Mouse (Mus musculus): Measurements from ENCODE around the gene Ece2. TPM values are rescaled to one million over a fixed set of nuclear protein-coding genes. Genes with fewer than 3 reads are reported as not detected.
A peak's percentile ranks its signal among the peaks of the same experiment; 100 is the strongest.

Gene Ece2
- polyA plus RNA-seq, 1 experiment from 2014 or later: 3.4 TPM

DNA sequence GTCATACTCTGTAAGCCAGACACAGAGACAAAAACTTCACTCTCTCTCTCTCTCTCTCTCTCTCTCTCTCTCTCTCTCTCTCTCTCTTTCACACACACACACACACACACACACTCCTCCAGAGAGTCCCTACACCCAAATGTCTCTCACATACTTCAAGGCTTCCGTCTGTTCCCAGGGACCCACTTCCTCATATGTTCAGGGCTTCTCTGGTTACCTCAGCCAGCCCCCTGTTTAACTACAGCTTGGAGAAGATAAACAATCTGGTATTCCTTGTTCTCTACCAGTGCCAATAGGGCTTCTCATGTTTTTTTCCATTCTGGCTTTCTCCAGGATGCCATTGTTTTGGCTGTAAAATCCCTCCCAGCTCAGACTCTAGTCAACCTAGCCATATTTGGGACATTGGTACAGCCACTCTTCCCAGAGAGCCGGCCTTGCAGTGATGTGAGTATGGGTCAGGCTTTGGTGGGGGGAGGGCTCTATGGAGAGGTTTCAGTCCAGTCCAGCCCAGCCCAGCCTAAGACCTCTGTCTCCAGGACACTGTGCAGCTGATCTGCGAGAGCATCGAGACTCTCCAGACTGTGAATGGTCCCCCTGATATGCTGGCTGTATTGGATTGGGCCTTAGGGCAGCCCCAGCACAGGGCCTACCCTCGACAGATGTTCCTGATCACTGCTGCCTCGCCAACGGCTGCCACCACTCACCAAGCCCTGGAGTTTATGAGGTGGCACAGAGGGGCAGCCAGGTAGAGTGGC, 32.8 kb upstream of the Ece2 start:
- ATAC-seq (ENCODE audit: insufficient number of reproducible peaks, low FRiP score, low TSS enrichment, low read depth): no peak

GRCm38 (mm10) chr16:20600511-20600910, 29.1 kb upstream of the Ece2 start:
- Histone ChIP-seq H3K4me1 (ENCODE audit: control insufficient read depth, insufficient read depth, low read length) (no peaks in the 10 kb centered on the region), H3K36me3 (ENCODE audit: control insufficient read depth, insufficient read depth, low read length) (no peaks in the 10 kb centered on the region), H3K9me3 (ENCODE audit: control insufficient read depth, low read length) (no peaks in the 10 kb centered on the region), H3K27me3 (ENCODE audit: control insufficient read depth, insufficient read depth, low read length) (no peaks in the 10 kb centered on the region), H3K4me2 (ENCODE audit: low read depth, severe bottlenecking) (no peak overlapping the region), H3K9ac (ENCODE audit: low read length) (no peak overlapping the region), H3K27ac (replicated peaks; ENCODE audit: low read depth, low read length) (no peak overlapping the region), H3K4me3 (ENCODE audit: low read depth, low read length) (no peak overlapping the region)
- ATAC-seq (ENCODE audit: insufficient number of reproducible peaks, low FRiP score, low TSS enrichment, low read depth): no peak
- no peak for DNase-seq (ENCODE audit: low spot score)
- 81% methylated on average over 5 of the region's 5 CpGs for WGBS

More for the DNA sequence above, 32.8 kb upstream of the Ece2 start:
- no peaks in the 10 kb centered on the region for H3K36me3 ChIP-seq (ENCODE audit: control insufficient read depth, insufficient read depth, low read length)
- H3K9ac ChIP-seq (ENCODE audit: low read length): no peak overlapping the region
- no peak overlapping the region for H3K4me2 ChIP-seq (ENCODE audit: low read depth, severe bottlenecking)
- H3K27ac ChIP-seq (replicated peaks; ENCODE audit: low read depth, low read length): no peak overlapping the region
- H3K9me3 ChIP-seq (ENCODE audit: control insufficient read depth, low read length): no peaks in the 10 kb centered on the region
- peaks cover 11% of the 10 kb centered on the region for H3K27me3 ChIP-seq (ENCODE audit: control insufficient read depth, insufficient read depth, low read length)
- H3K4me1 ChIP-seq (ENCODE audit: control insufficient read depth, insufficient read depth, low read length): no peaks in the 10 kb centered on the region
- H3K4me3 ChIP-seq (ENCODE audit: low read depth, low read length): no peak overlapping the region
- DNase-seq (ENCODE audit: low spot score): no peak
- 53% methylated on average over 7 of the region's 7 CpGs for WGBS

- no peak overlapping the region for H3K4me2 ChIP-seq (ENCODE audit: low read depth, severe bottlenecking)
- no peaks in the 10 kb centered on the region for H3K27me3 ChIP-seq (ENCODE audit: control insufficient read depth, insufficient read depth, low read length)
- DNase-seq (ENCODE audit: low spot score) (no peak), ATAC-seq (ENCODE audit: insufficient number of reproducible peaks, low FRiP score, low TSS enrichment, low read depth) (no peak)
- 87% methylated on average over 9 of the region's 9 CpGs for WGBS
- peaks cover 8% of the 10 kb centered on the region; the same call in 1 of the 2 replicates for H3K36me3 ChIP-seq (ENCODE audit: control insufficient read depth, insufficient read depth, low read length)
- no peak overlapping the region for H3K9ac ChIP-seq (ENCODE audit: low read length)
- no peaks in the 10 kb centered on the region for H3K9me3 ChIP-seq (ENCODE audit: control insufficient read depth, low read length)
- no peak overlapping the region for H3K27ac ChIP-seq (replicated peaks; ENCODE audit: low read depth, low read length)
- H3K4me3 ChIP-seq (ENCODE audit: low read depth, low read length): no peak overlapping the region
- peaks cover 2% of the 10 kb centered on the region; the same call in 1 of the 2 replicates for H3K4me1 ChIP-seq (ENCODE audit: control insufficient read depth, insufficient read depth, low read length)
Observed at GRCm38 (mm10) chr16:20604705-20605104, 24.9 kb upstream of the Ece2 start.

- peak; percentile 56; the same call in 1 of the 2 replicates for ATAC-seq (ENCODE audit: insufficient number of reproducible peaks, low FRiP score, low TSS enrichment, low read depth)
- Histone ChIP-seq H3K9me3 (ENCODE audit: control insufficient read depth, low read length) (no peaks in the 10 kb centered on the region), H3K4me2 (ENCODE audit: low read depth, severe bottlenecking) (peak overlapping the region; percentile 87), H3K4me1 (ENCODE audit: control insufficient read depth, insufficient read depth, low read length) (peaks cover 3% of the 10 kb centered on the region; the same call in 1 of the 2 replicates), H3K4me3 (ENCODE audit: low read depth, low read length) (peak overlapping the region; percentile 68), H3K36me3 (ENCODE audit: control insufficient read depth, insufficient read depth, low read length) (peaks cover 8% of the 10 kb centered on the region; the same call in 1 of the 2 replicates), H3K9ac (ENCODE audit: low read length) (peak overlapping the region; percentile 88), H3K27ac (replicated peaks; ENCODE audit: low read depth, low read length) (peak overlapping the region; percentile 60; the same call in 1 of the 2 replicates), H3K27me3 (ENCODE audit: control insufficient read depth, insufficient read depth, low read length) (no peaks in the 10 kb centered on the region)
- under 1% methylated on average over 28 of the region's 28 CpGs for WGBS
- peak; percentile 89 for DNase-seq (ENCODE audit: low spot score)
Observed at GRCm38 (mm10) chr16:20610501-20611356, 18.9 kb upstream of the Ece2 start.

DNA sequence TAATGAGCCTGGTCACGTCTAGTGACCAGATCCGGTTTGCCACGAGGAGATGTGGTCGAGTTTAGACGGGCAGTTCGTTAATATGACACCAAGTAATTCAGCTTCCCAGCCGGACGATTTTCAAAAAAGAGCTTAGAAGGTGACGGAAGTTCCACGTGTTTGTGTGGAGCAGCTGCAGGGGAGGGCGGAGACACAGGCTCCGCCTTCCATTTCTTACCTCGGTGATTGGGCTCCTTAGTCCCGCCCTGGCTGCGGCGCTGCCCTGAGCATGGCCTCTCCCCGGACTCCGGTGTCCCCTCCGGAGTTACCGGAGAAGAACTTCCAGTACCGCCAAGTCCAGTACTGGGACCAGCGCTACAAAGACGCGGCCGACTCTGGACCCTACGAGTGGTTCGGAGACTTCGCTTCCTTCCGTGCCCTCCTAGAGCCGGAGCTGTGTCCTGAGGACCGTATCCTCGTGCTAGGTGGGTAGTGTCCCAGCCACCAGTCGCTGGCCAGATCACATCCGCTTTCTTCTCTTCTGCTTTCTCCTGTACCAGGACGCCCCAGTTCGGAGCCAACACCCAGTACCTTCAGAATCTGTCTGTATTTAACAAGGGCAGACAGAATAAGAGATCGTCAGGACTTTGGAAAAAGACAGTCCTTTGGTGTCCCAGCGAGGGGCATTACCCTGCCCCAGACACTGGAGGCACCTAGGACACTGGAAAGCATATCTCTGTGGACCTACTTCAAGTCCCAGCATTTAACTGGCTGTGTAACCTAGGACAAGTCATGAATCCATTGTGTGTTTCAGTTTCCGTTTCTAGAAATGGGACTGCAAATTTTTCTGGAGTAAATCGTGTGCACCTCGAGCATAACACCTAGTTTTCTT, 18.0 kb upstream of the Ece2 start, which contains the start of the genes Eef1akmt4, Gm49333 and Alg3:
Eef1akmt4 (plus strand) TSS at position 237 of the 871 bp plus-strand sequence.
Gm49333 (plus strand) TSS at position 254 of the 871 bp plus-strand sequence.
Alg3 (minus strand) TSS at position 379 of the 871 bp plus-strand sequence.
- H3K27me3 ChIP-seq (ENCODE audit: control insufficient read depth, insufficient read depth, low read length): no peaks in the 10 kb centered on the region
- peak within 1 kb of the TSS; percentile 87 for H3K4me2 ChIP-seq (ENCODE audit: low read depth, severe bottlenecking)
- no peaks in the 10 kb centered on the region for H3K9me3 ChIP-seq (ENCODE audit: control insufficient read depth, low read length)
- peak within 1 kb of the TSS; percentile 60; the same call in 1 of the 2 replicates for H3K27ac ChIP-seq (replicated peaks; ENCODE audit: low read depth, low read length)
- 3% methylated on average over 41 of the region's 41 CpGs for WGBS
- peaks cover 3% of the 10 kb centered on the region; the same call in 1 of the 2 replicates for H3K4me1 ChIP-seq (ENCODE audit: control insufficient read depth, insufficient read depth, low read length)
- peak within 1 kb of the TSS; percentile 68 for H3K4me3 ChIP-seq (ENCODE audit: low read depth, low read length)
- peaks cover 7% of the 10 kb centered on the region; the same call in 1 of the 2 replicates for H3K36me3 ChIP-seq (ENCODE audit: control insufficient read depth, insufficient read depth, low read length)
- DNase-seq (ENCODE audit: low spot score) (peak; percentile 86), ATAC-seq (ENCODE audit: insufficient number of reproducible peaks, low FRiP score, low TSS enrichment, low read depth) (peak; percentile 97)
- H3K9ac ChIP-seq (ENCODE audit: low read length): peak within 1 kb of the TSS; percentile 88

DNA sequence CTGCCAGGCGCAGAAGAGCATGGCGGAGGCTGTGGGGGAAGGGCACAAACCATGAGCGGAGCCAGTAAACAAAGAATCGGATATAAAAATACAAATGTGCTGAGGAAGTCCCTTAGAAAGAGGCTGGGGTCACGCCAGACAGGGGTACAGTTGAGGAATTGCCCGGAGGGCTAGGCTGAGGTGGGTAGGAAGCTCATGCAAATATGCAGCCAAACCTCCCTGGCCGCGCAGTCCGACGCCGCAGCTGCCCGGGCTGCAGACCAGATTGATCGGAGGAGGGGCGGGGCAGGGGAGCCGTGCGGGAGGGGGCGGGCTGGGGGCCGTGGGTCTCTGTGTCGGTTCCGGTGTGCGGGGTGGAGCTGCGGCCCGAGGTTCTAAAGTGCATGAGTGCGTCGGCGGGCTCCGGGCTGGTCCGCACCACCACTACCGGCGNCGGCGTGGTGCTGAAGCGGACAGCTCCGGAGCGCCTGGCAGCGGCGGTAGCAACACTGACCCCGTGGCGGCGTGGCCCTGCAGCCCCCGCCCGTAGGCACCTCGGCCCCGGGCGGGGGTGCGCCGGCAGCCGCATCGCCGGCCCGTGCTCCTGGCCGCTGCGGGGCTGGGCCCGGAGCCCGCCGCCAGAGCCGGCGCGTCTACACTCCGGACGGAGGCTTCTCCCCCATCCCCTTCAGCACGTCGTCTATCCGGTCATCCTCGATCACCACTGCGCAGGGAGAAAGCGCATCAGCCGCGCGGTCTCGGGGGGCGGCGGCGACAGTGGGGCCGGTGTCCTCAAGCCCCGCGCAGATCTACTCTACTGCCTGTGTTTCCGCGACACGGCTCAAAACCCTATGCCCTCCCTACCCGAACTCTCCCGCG, 9.9 kb upstream of the Ece2 start:
- Histone ChIP-seq H3K4me1 (ENCODE audit: control insufficient read depth, insufficient read depth, low read length) (peaks cover 16% of the 10 kb centered on the region), H3K4me3 (ENCODE audit: low read depth, low read length) (peak overlapping the region; percentile 72), H3K9ac (ENCODE audit: low read length) (no peak overlapping the region; the same call in 1 of the 2 replicates), H3K9me3 (ENCODE audit: control insufficient read depth, low read length) (no peaks in the 10 kb centered on the region), H3K27me3 (ENCODE audit: control insufficient read depth, insufficient read depth, low read length) (peaks cover 23% of the 10 kb centered on the region), H3K36me3 (ENCODE audit: control insufficient read depth, insufficient read depth, low read length) (no peaks in the 10 kb centered on the region), H3K27ac (replicated peaks; ENCODE audit: low read depth, low read length) (no peak overlapping the region), H3K4me2 (ENCODE audit: low read depth, severe bottlenecking) (peak overlapping the region; percentile 99)
- WGBS: 2% methylated on average over 82 of the region's 83 CpGs
- peak; percentile 48; the same call in 1 of the 2 replicates for ATAC-seq (ENCODE audit: insufficient number of reproducible peaks, low FRiP score, low TSS enrichment, low read depth)
- DNase-seq (ENCODE audit: low spot score): peak; percentile 70

DNA sequence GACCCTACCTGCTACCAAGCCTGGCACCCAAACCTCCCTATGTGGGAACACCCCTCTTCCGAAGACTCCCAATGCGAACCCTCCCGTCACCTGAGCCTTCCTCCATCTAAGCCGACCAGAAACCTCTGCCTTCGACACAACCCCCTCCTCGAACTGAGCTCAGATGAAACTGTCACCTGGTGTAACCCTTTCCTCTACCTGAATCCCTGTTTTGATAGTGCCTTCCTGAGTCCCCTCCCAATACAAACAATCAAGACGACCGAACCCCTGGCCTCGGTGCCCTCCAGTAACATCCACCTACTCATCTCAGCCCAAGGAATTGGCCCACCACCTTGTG, 9.3 kb upstream of the Ece2 start:
- peaks cover 23% of the 10 kb centered on the region for H3K27me3 ChIP-seq (ENCODE audit: control insufficient read depth, insufficient read depth, low read length)
- H3K4me2 ChIP-seq (ENCODE audit: low read depth, severe bottlenecking): peak overlapping the region; percentile 99
- WGBS: under 1% methylated on average over 9 of the region's 9 CpGs
- no peaks in the 10 kb centered on the region for H3K9me3 ChIP-seq (ENCODE audit: control insufficient read depth, low read length)
- no peak overlapping the region for H3K27ac ChIP-seq (replicated peaks; ENCODE audit: low read depth, low read length)
- H3K9ac ChIP-seq (ENCODE audit: low read length): no peak overlapping the region; the same call in 1 of the 2 replicates
- H3K4me1 ChIP-seq (ENCODE audit: control insufficient read depth, insufficient read depth, low read length): peaks cover 16% of the 10 kb centered on the region
- ATAC-seq (ENCODE audit: insufficient number of reproducible peaks, low FRiP score, low TSS enrichment, low read depth): 0 out of 2 replicates have a peak, but pooled peaks have one; percentile 10
- H3K36me3 ChIP-seq (ENCODE audit: control insufficient read depth, insufficient read depth, low read length): no peaks in the 10 kb centered on the region
- peak overlapping the region; percentile 72 for H3K4me3 ChIP-seq (ENCODE audit: low read depth, low read length)
- no peak for DNase-seq (ENCODE audit: low spot score)

All from limb, embryonic 11.5 days (tissue).